Mouse (Mus musculus) c-Kit-positive CD71-positive TER-119-positive erythroid progenitor cells, embryonic 14.5 days (primary cell): Measurements from ENCODE around the gene Foxp1.

Experiments used
- DNase-seq: peaks from one replicate; pipeline ENCODE4 v3.0.0-alpha.2; 2013; ENCODE audit warnings: low spot score

Foxp1 gene

GRCm38 (mm10) chr6:99520676-99521037 is 1.9 kb downstream of the Foxp1 start:
- no peak for DNase-seq

DNA sequence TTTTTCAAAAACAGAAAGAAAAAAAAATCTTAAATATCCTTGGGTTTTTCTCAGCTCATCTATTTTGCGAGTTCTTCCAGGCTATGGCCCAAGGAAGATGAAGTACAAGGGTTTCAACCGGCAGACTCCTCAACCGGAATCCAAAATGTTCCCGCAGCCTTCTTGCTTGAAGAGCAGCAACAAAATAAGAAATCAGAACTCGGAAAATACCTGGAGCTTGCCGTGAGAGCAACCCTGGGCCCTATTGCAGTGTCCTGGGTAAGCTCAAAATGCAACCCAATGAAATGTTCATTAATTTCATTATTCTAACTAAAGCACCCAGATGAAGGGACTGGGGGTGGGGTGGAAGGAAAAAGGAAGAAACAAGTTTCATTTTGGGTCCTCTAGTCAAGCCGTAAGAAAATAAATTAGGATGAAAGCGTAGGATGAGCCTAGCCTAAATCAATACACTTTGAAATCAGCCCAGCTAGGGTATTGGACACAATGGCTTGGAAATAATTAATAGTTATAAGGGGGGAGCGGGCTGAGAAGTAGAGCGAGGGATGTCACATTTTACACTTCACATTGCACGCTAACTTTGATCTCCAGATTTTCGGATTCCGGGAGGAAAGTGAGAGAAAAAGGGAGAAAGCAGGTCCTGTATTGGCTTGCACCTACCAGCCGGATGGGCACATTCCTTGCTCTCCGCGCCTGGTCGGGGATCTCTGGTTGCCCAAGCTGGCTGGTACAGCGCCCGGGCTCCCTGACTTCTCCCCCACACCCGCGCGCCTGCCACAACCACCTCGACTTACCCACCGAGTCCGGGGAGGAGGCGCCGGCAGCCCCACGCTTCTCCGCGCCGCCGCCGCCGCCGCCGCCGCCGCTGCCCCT is 2.5 kb downstream of the Foxp1 start:
- no peak for DNase-seq

DNA sequence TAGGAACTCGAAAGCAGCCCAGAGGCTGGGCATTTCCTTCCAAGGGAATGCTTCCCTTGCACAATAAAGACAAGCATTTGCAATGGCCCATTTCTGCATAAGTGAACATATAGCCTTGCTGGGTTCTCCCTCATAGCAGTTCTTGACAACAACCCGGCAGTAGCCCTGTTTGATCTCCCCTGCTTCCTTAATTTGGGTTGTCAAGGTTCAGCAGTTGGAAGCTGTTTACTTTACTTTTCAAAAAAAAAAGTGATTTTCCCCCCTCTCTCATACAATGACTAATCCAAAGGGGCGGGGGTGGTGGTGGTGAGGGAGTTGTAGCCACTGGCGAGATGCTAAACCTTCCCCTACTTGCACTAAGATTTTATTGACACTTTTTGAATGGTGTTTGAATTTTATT is 3.5 kb downstream of the Foxp1 start:
- DNase-seq = no peak

GRCm38 (mm10) chr6:99515667-99516199 is 6.8 kb downstream of the Foxp1 start:
- no peak for DNase-seq

GRCm38 (mm10) chr6:99511862-99512261 is 10.7 kb downstream of the Foxp1 start:
- no peak for DNase-seq

- DNase-seq = no peak
These were observed 13.3 kb downstream of the Foxp1 start for GRCm38 (mm10) chr6:99509189-99509592.

- no peak for DNase-seq
These were observed 15.7 kb downstream of the Foxp1 start for GRCm38 (mm10) chr6:99506816-99507215.

GRCm38 (mm10) chr6:99503741-99504140 is 18.8 kb downstream of the Foxp1 start:
- DNase-seq = no peak

- DNase-seq = no peak
These were observed 19.8 kb downstream of the Foxp1 start for GRCm38 (mm10) chr6:99502727-99503126.

DNA sequence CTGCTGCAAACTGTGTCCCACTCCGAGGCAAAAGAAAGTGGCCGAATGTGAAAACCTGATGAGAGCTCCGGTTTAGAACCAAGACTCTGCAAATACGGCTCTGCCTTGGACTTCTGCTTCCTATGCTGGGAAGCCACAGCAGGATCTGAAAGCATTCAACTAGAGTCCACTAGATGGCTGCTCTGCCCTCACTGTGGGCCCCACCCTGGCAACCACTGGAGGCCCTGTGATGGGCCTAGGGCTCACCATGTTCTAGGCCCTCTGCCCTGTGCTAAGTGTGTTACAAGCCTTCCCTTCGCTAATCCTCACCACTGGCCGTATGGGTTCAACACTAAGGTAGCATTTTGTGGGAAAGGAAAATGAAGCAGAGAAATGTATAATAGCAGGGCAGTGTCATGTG is 20.2 kb downstream of the Foxp1 start:
- DNase-seq = no peak

- DNase-seq = no peak
These were observed 21.8 kb downstream of the Foxp1 start for GRCm38 (mm10) chr6:99500570-99501270.

- DNase-seq = no peak
These were observed 24.4 kb downstream of the Foxp1 start for GRCm38 (mm10) chr6:99498082-99498481.

- no peak for DNase-seq
These were observed 26.4 kb downstream of the Foxp1 start for GRCm38 (mm10) chr6:99496114-99496513.

- peak; percentile 35 for DNase-seq
These were observed 29.6 kb downstream of the Foxp1 start for GRCm38 (mm10) chr6:99492937-99493336.

GRCm38 (mm10) chr6:99491979-99492544 is 30.5 kb downstream of the Foxp1 start:
- DNase-seq = no peak

GRCm38 (mm10) chr6:99491146-99491545 is 31.4 kb downstream of the Foxp1 start:
- DNase-seq = no peak

DNA sequence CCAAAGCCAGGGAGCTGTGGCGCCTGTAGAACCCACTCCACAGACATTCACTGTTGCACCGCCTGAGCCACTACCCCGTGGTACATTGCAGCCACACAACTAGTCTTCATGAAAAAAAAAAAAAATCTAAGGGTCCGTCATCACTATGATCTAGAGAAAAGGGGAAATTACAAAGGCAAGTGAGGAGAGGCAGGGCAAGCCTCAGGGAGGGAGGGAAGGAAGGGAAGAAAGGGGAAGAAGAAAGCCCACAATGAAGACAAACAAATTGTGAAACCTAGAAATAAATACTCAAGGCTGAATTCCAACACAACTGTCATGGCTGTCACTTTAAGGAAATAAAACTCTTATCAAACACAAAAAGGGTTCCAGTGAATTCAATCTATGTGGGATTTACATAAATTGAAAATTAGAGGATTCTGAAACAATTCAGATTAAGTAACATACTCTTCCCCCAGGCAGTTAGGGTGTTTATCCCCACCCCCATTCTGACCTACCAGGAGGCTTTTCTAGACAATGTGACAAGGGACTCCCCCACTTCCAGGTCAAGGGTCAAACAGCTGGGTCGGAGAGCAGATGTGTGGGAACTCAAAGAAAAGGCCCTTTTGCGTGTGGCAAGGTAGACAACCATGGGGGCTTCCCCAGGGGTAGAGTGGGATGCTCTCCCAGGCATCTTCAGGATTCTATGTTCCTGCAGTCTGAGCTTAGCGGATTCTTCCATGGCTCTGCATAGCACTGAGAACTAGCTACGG is 32.4 kb downstream of the Foxp1 start:
- DNase-seq = no peak

DNA sequence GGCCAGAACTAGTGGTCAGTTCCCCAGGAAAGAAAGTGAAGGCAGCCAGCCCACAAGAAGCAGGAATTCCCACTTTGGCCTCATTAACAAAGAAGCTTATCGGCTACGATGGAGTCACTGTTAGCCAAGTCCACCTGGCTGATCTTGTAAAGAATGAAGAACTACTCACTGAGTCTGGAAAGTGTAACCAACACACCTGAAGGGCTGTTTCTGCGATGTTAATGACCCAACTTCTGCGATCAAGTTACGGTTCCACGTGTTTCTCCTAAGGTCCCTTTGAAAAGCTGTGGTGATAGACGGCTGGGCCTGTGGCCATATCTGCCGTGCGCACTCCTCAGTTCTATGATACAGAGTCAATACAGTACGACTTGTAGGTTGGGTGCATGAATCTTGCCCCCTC is 33.1 kb downstream of the Foxp1 start:
- DNase-seq = no peak

DNA sequence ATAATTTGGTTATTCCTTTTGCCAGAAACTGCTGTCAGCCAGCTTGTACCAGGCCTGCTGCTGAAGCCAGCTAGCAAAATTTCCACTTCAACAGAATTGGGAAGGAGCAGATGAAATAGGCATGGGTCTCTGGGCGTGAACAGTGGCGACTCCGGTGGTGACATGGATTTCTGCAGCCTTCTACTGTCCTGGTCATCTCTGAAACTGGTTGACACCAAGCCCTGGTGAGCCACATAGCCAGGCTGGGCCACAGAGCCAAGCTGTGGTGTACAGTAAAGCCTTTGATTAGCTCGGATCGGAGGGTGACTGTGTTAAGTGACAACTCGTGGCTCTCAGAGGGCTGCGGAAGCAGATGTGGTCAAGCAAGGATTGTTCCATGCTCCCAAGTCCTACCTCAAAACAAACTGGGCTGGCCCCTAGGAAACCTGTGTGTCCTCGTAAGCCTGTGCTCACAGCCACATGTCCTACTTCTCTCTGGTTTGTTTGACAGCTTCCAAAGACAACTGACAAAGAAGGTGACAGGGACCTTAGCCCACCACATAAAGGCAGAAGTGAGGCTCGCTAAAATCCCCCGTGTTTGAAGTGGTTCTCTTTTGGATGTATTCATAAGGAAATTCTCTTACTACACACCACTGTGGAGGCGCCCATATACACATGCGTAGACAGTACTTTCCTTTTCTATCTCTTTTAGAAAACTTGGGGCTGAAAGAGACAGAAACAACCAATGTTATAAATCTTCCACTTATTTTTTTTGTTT is 36.5 kb downstream of the Foxp1 start:
- no peak for DNase-seq

- no peak for DNase-seq
These were observed 37.2 kb downstream of the Foxp1 start for GRCm38 (mm10) chr6:99485217-99485883.

DNA sequence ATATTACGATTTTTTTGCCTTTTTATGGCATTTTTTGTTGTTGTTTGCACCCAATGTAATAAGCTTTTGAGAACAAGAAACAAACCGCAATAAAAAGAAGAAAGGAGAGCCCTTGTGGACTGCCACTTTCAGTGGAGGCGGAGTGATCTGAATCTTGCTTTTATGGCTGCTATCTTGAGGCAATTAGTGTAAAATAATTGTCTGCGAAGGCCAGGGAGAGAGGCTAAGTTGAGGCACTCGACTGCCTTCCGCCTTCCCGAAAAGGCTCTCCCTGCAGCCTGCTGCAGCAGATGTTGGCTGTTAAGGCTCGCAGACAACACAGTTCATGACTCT is 37.7 kb downstream of the Foxp1 start:
- DNase-seq = no peak
